Mouse (Mus musculus) CH12.LX (cell line): Measurements from ENCODE around the gene Slc2a5. TPM values are rescaled to one million over a fixed set of nuclear protein-coding genes. Genes with fewer than 3 reads are reported as not detected.
A peak's percentile ranks its signal among the peaks of the same experiment; 100 is the strongest.

Experiments
- DNase-seq: peaks from one replicate; pipeline ENCODE4 v3.0.0-alpha.2; 2013; ENCODE audit errors: extremely low read depth
- H3K27ac ChIP-seq: 2 replicates; pipeline ENCODE4 v1.5.1; 2012; ENCODE audit warnings: low read depth, mild to moderate bottlenecking, control low read depth, moderate library complexity; ENCODE audit not compliant: insufficient read depth
- H3K27me3 ChIP-seq: replicated peaks from 2 replicates; pipeline ENCODE3; 2012; ENCODE audit warnings: inconsistent platforms
- H3K36me3 ChIP-seq, 2 experiments: replicated peaks in 1 of 2; 2 replicates each; pipeline versions ENCODE3 to v1.6.1; 2012; ENCODE audit warnings: inconsistent platforms in 1 of 2, low read length in 1 of 2, mild to moderate bottlenecking in 1 of 2, mixed read lengths in 1 of 2, moderate library complexity in 1 of 2; ENCODE audit not compliant: control insufficient read depth in 1 of 2, insufficient read depth in 1 of 2
- H3K4me1 ChIP-seq, 2 experiments: 2 replicates each; pipeline ENCODE4 v1.6.1; 2012; ENCODE audit warnings: inconsistent platforms in 1 of 2, moderate library complexity in 1 of 2; ENCODE audit not compliant: insufficient read depth in 2 of 2, control insufficient read depth in 1 of 2
- H3K4me2 ChIP-seq: 2 replicates; pipeline ENCODE4 v1.6.1; 2012; ENCODE audit warnings: low read depth, mild to moderate bottlenecking, control low read depth; ENCODE audit not compliant: poor library complexity, insufficient read depth, severe bottlenecking
- H3K4me3 ChIP-seq, 3 experiments: fragments of 150-350 bp in 1 of 3; sonication (generic) in 1 of 3; replicated peaks in 1 of 3; 2 replicates each; pipeline versions ENCODE3 to v1.5.1; 2011 to 2012; ENCODE audit warnings: low read depth in 2 of 3, low read length in 2 of 3, mild to moderate bottlenecking in 2 of 3, moderate library complexity in 2 of 3, control low read depth in 1 of 3, improper control_type of control experiment in 1 of 3, inconsistent platforms in 1 of 3, mixed read lengths in 1 of 3; ENCODE audit not compliant: poor library complexity in 1 of 3
- H3K79me2 ChIP-seq: replicated peaks from 2 replicates; pipeline ENCODE4 v1.6.1; 2012; ENCODE audit warnings: mild to moderate bottlenecking, moderate library complexity; ENCODE audit not compliant: control insufficient read depth, poor library complexity, insufficient read depth, severe bottlenecking; ENCODE audit errors: extremely low read depth
- H3K9ac ChIP-seq: 2 replicates; pipeline ENCODE4 v1.6.1; 2012; ENCODE audit warnings: low read depth, mild to moderate bottlenecking, control low read depth, moderate library complexity; ENCODE audit not compliant: insufficient read depth
- H3K9me3 ChIP-seq: replicated peaks from 2 replicates; pipeline ENCODE3; 2012; ENCODE audit warnings: low read length, inconsistent platforms, mixed read lengths
- BHLHE40 ChIP-seq: IDR thresholded peaks from 2 replicates; pipeline ENCODE4 v1.6.1; 2011; ENCODE audit warnings: mild to moderate bottlenecking, low read depth, low read length, improper control_type of control experiment
- CHD1 ChIP-seq: IDR thresholded peaks from 2 replicates; pipeline ENCODE4 v1.6.1; 2012; ENCODE audit warnings: low read depth, low read length, improper control_type of control experiment, inconsistent platforms
- CHD2 ChIP-seq: IDR thresholded peaks from 2 replicates; pipeline ENCODE4 v1.6.1; 2011; ENCODE audit warnings: low read length, improper control_type of control experiment
- CTCF ChIP-seq, 2 experiments: IDR thresholded peaks in 1 of 2; conservative IDR thresholded peaks in 1 of 2; 2 replicates each; pipeline ENCODE4 v1.5.1; 2011 to 2012; ENCODE audit warnings: low read depth in 2 of 2, low read length in 2 of 2, improper control_type of control experiment in 1 of 2, inconsistent platforms in 1 of 2, mild to moderate bottlenecking in 1 of 2, moderate library complexity in 1 of 2
- EP300 ChIP-seq: IDR thresholded peaks from 2 replicates; pipeline ENCODE4 v1.6.1; 2011; ENCODE audit warnings: low read length, improper control_type of control experiment
- ETS1 ChIP-seq: conservative IDR thresholded peaks from 2 replicates; pipeline ENCODE4 v1.6.1; 2012; ENCODE audit warnings: low read depth, mild to moderate bottlenecking, inconsistent platforms, low read length, improper control_type of control experiment, moderate library complexity
- JUN ChIP-seq: IDR thresholded peaks from 2 replicates; pipeline ENCODE4 v1.6.1; 2011; ENCODE audit warnings: low read depth, mild to moderate bottlenecking, low read length, improper control_type of control experiment, moderate library complexity; ENCODE audit not compliant: insufficient read depth
- JUND ChIP-seq: conservative IDR thresholded peaks from 2 replicates; pipeline ENCODE4 v1.6.1; 2011; ENCODE audit warnings: low read depth, low read length, improper control_type of control experiment
- MAFK ChIP-seq: IDR thresholded peaks from 2 replicates; pipeline ENCODE4 v1.6.1; 2011; ENCODE audit warnings: low read length, improper control_type of control experiment; ENCODE audit not compliant: insufficient replicate concordance
- MAX ChIP-seq: IDR thresholded peaks from 2 replicates; pipeline ENCODE4 v1.6.1; 2011; ENCODE audit warnings: low read length, improper control_type of control experiment
- MEF2A ChIP-seq: IDR thresholded peaks from 2 replicates; pipeline ENCODE4 v1.6.1; 2014; ENCODE audit warnings: low read depth, mild to moderate bottlenecking, inconsistent platforms, low read length, improper control_type of control experiment, borderline replicate concordance
- MXI1 ChIP-seq: IDR thresholded peaks from 2 replicates; pipeline ENCODE4 v1.6.1; 2011; ENCODE audit warnings: mild to moderate bottlenecking, low read depth, low read length, improper control_type of control experiment
- MYC ChIP-seq: IDR thresholded peaks from 2 replicates; pipeline ENCODE4 v1.6.1; 2011; ENCODE audit warnings: low read depth, mild to moderate bottlenecking, improper control_type of control experiment, low read length
- NELFE ChIP-seq: IDR thresholded peaks from 2 replicates; pipeline ENCODE4 v1.6.1; 2011; ENCODE audit warnings: low read depth, low read length, improper control_type of control experiment
- RAD21 ChIP-seq: IDR thresholded peaks from 2 replicates; pipeline ENCODE4 v1.6.1; 2011; ENCODE audit warnings: low read depth, mild to moderate bottlenecking, low read length, improper control_type of control experiment, moderate library complexity
- RCOR1 ChIP-seq: conservative IDR thresholded peaks from 2 replicates; pipeline ENCODE4 v1.6.1; 2012; ENCODE audit warnings: low read depth, mild to moderate bottlenecking, inconsistent platforms, low read length, improper control_type of control experiment
- SMC3 ChIP-seq: IDR thresholded peaks from 2 replicates; pipeline ENCODE4 v1.6.1; 2011; ENCODE audit warnings: low read depth, low read length, improper control_type of control experiment
- UBTF ChIP-seq: IDR thresholded peaks from 2 replicates; pipeline ENCODE4 v1.6.1; 2012; ENCODE audit warnings: low read depth, mild to moderate bottlenecking, inconsistent platforms, low read length, improper control_type of control experiment, moderate library complexity
- USF1 ChIP-seq: IDR thresholded peaks from 2 replicates; pipeline ENCODE4 v1.6.1; 2014; ENCODE audit warnings: low read depth, mild to moderate bottlenecking, inconsistent platforms, low read length, improper control_type of control experiment
- USF2 ChIP-seq: conservative IDR thresholded peaks from 2 replicates; pipeline ENCODE4 v1.6.1; 2011; ENCODE audit warnings: low read depth, low read length, improper control_type of control experiment
- ZKSCAN1 ChIP-seq: IDR thresholded peaks from 2 replicates; pipeline ENCODE4 v1.6.1; 2012; ENCODE audit warnings: low read depth, inconsistent platforms, low read length, improper control_type of control experiment, borderline replicate concordance
- ZMIZ1 ChIP-seq: IDR thresholded peaks from 2 replicates; pipeline ENCODE4 v1.6.1; 2012; ENCODE audit warnings: low read depth, mild to moderate bottlenecking, inconsistent platforms, low read length, improper control_type of control experiment
- ZNF384 ChIP-seq: IDR thresholded peaks from 2 replicates; pipeline ENCODE4 v1.6.1; 2012; ENCODE audit warnings: low read depth, low read length, improper control_type of control experiment, inconsistent platforms
- dilution Hi-C: fragments of 300-500 bp; cut with MboI; formaldehyde crosslinking; loops from 2 replicates; pipeline ENCODE4 v1.14.3; 2020; ENCODE audit warnings: low sequenced_read_pairs; ENCODE audit not compliant: extremely low pct_unique_long_range_greater_than_20kb, extremely low pct_ligation_motif_present
- in situ Hi-C: fragments of 300-500 bp; cut with MboI; formaldehyde crosslinking; loops from 3 replicates; pipeline ENCODE4 v1.14.3; 2019; ENCODE audit warnings: low sequenced_read_pairs, low pct_ligation_motif_present, low pct_unique_long_range_greater_than_20kb, mixed read lengths
- polyA plus RNA-seq: library from polyadenylated mRNA; unstranded; fragments of >175 nt; gene quantifications from 2 replicates; pipeline ENCODE4 v1.2.1, GENCODE M21; 2012; ENCODE audit warnings: low read depth; ENCODE audit not compliant: insufficient read length
- total RNA-seq, 2 experiments: library from RNA; depleted of rRNA; stranded (reverse); fragments of 300-350 nt in 1 of 2; fragments of >200 nt in 1 of 2; gene quantifications; 2 replicates each; pipeline ENCODE4 v1.2.3; 2012 to 2014

Gene Slc2a5
- total and polyA plus RNA-seq, 3 experiments, result 0.81 to 1.5 (median 1.4) TPM

DNA sequence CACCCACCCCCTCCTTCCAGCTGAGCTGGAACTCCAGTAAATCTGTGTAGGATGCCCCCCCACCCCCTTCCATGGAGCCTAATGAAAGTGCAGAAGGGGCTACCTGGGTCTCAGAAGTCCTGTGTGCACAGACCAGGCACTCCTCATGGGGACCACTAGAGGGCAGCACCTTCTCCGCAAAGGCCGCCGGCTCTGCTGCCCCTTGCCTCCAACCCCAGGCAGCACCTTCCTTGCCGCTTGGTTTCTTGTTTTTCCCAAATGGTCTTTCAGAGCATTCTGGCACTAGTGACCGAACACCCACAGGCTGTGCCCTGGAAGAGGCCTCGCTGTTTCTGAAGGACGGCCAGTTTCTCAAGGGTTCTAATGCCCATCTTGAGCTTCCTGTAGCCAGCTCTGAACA is 57.5 kb downstream of the Slc2a5 start:
- DNase-seq, result peak; percentile 64
- in situ Hi-C loops, result no loop called here
- Histone ChIP-seq H3K4me3 (no peak overlapping the region), H3K4me1 (peaks cover 0 to 8% of the 10 kb centered on the region in 2 experiments; a peak in 2 of 4 replicates), H3K27ac (no peak overlapping the region), H3K79me2 (no peaks in the 10 kb centered on the region)
- TF ChIP-seq MYC, result 0 out of 2 replicates have a peak, but pooled peaks have one; percentile 17
- no peak for TF ChIP-seq USF1
- TF ChIP-seq MXI1, result no peak
- TF ChIP-seq CTCF (conservative IDR thresholded peaks at IDR 0.05 in 1 of 2, IDR thresholded peaks at IDR 0.05 in 1 of 2; ENCODE audit: low read depth in 2 of 2, low read length in 2 of 2), result peak; percentile 71 to 84
- TF ChIP-seq RAD21, result peak; percentile 56
- TF ChIP-seq SMC3, result peak; percentile 65
- TF ChIP-seq USF2, result no peak
- TF ChIP-seq, all 38 proteins: peak for 4
- H3K4me2 ChIP-seq, result peak overlapping the region; percentile 8; the same call in 1 of the 2 replicates
- H3K36me3 ChIP-seq, result no peaks in the 10 kb centered on the region
- no peak overlapping the region for H3K9ac ChIP-seq
- dilution Hi-C loops, result no loop called here
- no peaks in the 10 kb centered on the region for H3K27me3 ChIP-seq
- peaks cover 4% of the 10 kb centered on the region for H3K9me3 ChIP-seq

DNA sequence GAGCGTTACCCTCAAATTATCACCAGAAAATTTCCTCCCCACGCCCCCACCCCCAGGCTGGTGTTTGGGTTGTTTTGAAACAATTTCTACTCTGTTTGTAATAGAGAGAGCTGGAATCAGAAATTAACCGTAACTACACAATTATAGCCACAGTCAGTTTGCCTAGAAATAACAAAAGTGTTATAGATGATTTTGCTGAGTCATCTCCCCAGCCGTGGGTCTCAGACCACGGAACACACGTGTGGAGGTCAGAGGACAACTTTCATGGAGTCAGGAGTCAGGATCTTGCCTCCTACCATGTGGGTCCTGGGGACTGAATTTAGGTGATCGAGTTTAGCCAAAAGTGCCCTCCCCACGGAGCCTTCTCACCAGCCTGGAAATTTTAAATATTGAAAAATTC is 58.0 kb downstream of the Slc2a5 start:
- Histone ChIP-seq H3K4me1 (peaks cover 0 to 8% of the 10 kb centered on the region in 2 experiments; a peak in 2 of 4 replicates), H3K9me3 (peaks cover 4% of the 10 kb centered on the region), H3K4me3 (no peak overlapping the region), H3K27ac (no peak overlapping the region), H3K79me2 (no peaks in the 10 kb centered on the region), H3K36me3 (no peaks in the 10 kb centered on the region), H3K9ac (no peak overlapping the region), H3K27me3 (no peaks in the 10 kb centered on the region), H3K4me2 (no peak overlapping the region)
- in situ Hi-C loops, result no loop called here
- dilution Hi-C loops, result no loop called here
- TF ChIP-seq MAFK (peak; percentile 84), JUN (no peak)
- no peak for DNase-seq

DNA sequence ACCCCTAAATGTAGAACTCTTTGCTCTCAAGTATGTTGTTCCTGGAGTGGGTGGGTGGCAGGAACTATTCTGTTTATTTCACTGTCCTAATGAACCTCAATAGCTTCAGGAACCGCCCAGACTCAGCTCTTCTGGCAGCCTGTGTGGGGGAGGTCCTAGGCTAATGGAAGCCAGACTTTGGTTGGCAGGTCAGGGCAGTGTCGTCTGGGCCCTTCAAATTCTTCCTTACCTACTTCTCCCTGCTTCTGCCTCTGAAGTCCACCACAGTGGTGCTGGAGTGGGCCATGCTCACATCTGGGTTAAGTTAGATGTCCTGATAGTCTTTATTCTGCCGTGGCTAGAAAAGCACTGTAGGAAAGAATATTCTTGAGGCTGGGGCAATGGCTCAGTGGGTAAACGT is 59.0 kb downstream of the Slc2a5 start:
- Histone ChIP-seq H3K79me2 (no peaks in the 10 kb centered on the region), H3K9me3 (peaks cover 4% of the 10 kb centered on the region), H3K27ac (no peak overlapping the region), H3K27me3 (no peaks in the 10 kb centered on the region), H3K36me3 (no peaks in the 10 kb centered on the region), H3K4me2 (no peak overlapping the region), H3K4me1 (peaks cover 0 to 8% of the 10 kb centered on the region in 2 experiments; a peak in 2 of 4 replicates), H3K9ac (no peak overlapping the region), H3K4me3 (no peak overlapping the region)
- TF ChIP-seq SMC3 (no peak), BHLHE40 (no peak), NELFE (no peak), ZNF384 (no peak), ZMIZ1 (no peak), ZKSCAN1 (no peak), ETS1 (no peak), JUN (no peak), MAFK (no peak), MAX (no peak), CHD1 (no peak), RCOR1 (no peak), MEF2A (no peak), CHD2 (no peak), JUND (no peak), USF2 (no peak), EP300 (no peak), UBTF (no peak)
- in situ Hi-C loops (no loop called here), dilution Hi-C loops (no loop called here)
- DNase-seq, result no peak
